Mouse (Mus musculus) midbrain, embryonic 11.5 days (tissue): Measurements from ENCODE around the gene Rfx4. TPM values are rescaled to one million over a fixed set of nuclear protein-coding genes. Genes with fewer than 3 reads are reported as not detected.

Source experiments
- ATAC-seq: fragments of 200-750 bp; cut with Nextera tagmentation; 2 replicates; pipeline ENCODE4 v1.8.0; 2017; ENCODE audit warnings: moderate TSS enrichment, moderate library complexity; ENCODE audit not compliant: low FRiP score
- DNase-seq: peaks from one replicate; pipeline ENCODE4 v3.0.0; 2015; ENCODE audit warnings: low spot score; ENCODE audit errors: missing footprints
- H3K27ac ChIP-seq: fragments of 300-500 bp; sonication (generic); 2 replicates; pipeline ENCODE4 v1.5.1; 2014; ENCODE audit warnings: low read depth, low read length
- H3K27me3 ChIP-seq: fragments of 300-500 bp; sonication (generic); 2 replicates; pipeline ENCODE4 v1.6.1; 2014; ENCODE audit warnings: mild to moderate bottlenecking, low read length, moderate library complexity, mixed read lengths; ENCODE audit not compliant: control insufficient read depth, insufficient read depth
- H3K36me3 ChIP-seq: fragments of 300-500 bp; sonication (generic); 2 replicates; pipeline ENCODE4 v1.6.1; 2014; ENCODE audit warnings: mild to moderate bottlenecking, low read length, moderate library complexity, mixed read lengths; ENCODE audit not compliant: control insufficient read depth, insufficient read depth
- H3K4me1 ChIP-seq: fragments of 300-500 bp; sonication (generic); 2 replicates; pipeline ENCODE4 v1.6.1; 2014; ENCODE audit warnings: low read length; ENCODE audit not compliant: control insufficient read depth, insufficient read depth
- H3K4me2 ChIP-seq: fragments of 300-500 bp; sonication (generic); 2 replicates; pipeline ENCODE4 v1.6.1; 2014; ENCODE audit warnings: mild to moderate bottlenecking, moderate library complexity
- H3K4me3 ChIP-seq: fragments of 300-500 bp; sonication (generic); 2 replicates; pipeline ENCODE4 v1.5.1; 2014; ENCODE audit warnings: low read depth, low read length
- H3K9ac ChIP-seq: fragments of 300-500 bp; sonication (generic); 2 replicates; pipeline ENCODE4 v1.6.1; 2014; ENCODE audit warnings: low read length
- H3K9me3 ChIP-seq: fragments of 300-500 bp; sonication (generic); 2 replicates; pipeline ENCODE4 v1.6.1; 2016; ENCODE audit warnings: low read length; ENCODE audit not compliant: control insufficient read depth
- WGBS: fragments of 180-500 bp; shearing (Covaris S2); extraction: QIAGEN DNeasy Blood & Tissue Kit; methylation state at CpG from one replicate; pipeline ENCODE4 v1.1.7; 2014; 5-methylcytosine and 5-hydroxymethylcytosine counted together
- polyA plus RNA-seq: library from polyadenylated mRNA; unstranded; fragments of >200 nt; fragmentation: Nextera tagmentation; extraction: Ambion mirVana; gene quantifications from 2 replicates; pipeline ENCODE4 v1.2.1, GENCODE M21; 2014

The Rfx4 gene
- polyA plus RNA-seq, 1 experiment from 2014 or later, result 68.0 TPM

DNA sequence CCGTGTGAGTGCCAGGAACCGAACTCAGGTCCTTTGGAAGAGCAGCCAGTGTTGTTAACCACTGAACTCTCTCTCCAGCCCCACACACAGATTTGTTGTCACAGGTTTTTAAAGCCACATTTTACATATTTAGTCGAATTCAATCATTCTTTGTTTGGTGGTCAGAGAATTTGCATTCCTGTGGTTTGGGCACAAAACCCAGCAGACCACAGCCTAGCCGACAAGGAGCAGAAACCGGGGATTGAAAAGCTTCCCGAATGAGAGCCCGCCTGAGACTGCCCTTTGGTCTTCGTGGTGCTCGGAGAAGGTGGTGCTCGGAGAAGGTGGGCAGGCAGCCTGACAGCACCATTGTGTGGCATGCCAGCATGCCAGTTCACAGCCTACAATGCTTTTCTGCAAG, 42.8 kb upstream of the Rfx4 start:
- Histone ChIP-seq H3K4me1 (peaks cover 47% of the 10 kb centered on the region), H3K9me3 (no peaks in the 10 kb centered on the region), H3K27me3 (peaks cover 5% of the 10 kb centered on the region; the same call in 1 of the 2 replicates), H3K4me3 (no peak overlapping the region), H3K4me2 (no peak overlapping the region), H3K27ac (no peak overlapping the region), H3K9ac (no peak overlapping the region), H3K36me3 (no peaks in the 10 kb centered on the region)
- ATAC-seq (no peak), DNase-seq (no peak)
- WGBS, result 68% methylated on average over 10 of the region's 10 CpGs

DNA sequence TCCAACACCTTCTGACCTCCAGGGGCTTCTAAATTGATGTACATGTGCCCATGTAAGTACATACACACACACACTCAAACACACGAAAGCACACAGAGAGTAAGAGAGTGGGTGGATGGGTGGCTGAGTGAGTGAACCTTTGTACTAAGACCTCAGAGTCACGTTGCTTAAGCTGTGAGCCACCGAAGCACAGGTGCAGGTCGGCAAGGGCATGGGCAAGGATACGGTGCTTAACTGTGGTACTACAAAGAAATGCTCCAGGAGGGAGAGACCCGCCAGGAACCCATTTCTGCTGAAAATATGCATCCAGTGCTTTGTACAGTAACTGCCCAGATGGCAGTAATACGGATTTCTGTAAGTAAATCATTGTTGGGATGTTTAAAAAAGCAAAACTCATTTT, 40.2 kb upstream of the Rfx4 start:
- DNase-seq, result peak; percentile 68
- H3K4me3 ChIP-seq, result no peak overlapping the region
- H3K27me3 ChIP-seq, result 0 out of 2 replicates have a peak, but pooled peaks cover 2% of the 10 kb centered on the region
- H3K4me2 ChIP-seq, result no peak overlapping the region
- 91% methylated on average over 7 of the region's 7 CpGs for WGBS
- H3K36me3 ChIP-seq, result no peaks in the 10 kb centered on the region
- no peak overlapping the region for H3K27ac ChIP-seq
- ATAC-seq, result no peak
- H3K4me1 ChIP-seq, result peaks cover 24% of the 10 kb centered on the region
- no peaks in the 10 kb centered on the region for H3K9me3 ChIP-seq
- H3K9ac ChIP-seq, result no peak overlapping the region

DNA sequence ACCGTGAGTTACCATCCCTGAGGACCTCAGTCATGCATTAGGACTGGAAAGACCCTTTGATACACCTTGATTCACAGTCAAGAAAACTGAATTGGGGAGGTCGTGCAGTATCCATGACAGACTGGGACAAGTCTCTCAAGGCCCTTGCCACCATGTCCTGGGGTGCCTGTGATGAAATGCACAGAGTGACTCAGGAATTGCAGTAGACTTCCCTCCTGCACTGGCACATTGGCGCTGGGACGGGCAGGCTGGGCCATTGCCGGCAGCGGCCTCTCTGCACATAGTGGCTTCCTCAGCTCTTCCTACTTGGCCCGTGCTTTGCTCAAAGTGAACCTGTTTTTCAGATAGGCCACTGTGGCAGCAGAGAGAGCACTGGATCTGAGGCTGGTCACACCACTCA, 39.3 kb upstream of the Rfx4 start:
- Histone ChIP-seq H3K27ac (no peak overlapping the region), H3K9me3 (no peaks in the 10 kb centered on the region), H3K4me2 (no peak overlapping the region), H3K27me3 (0 out of 2 replicates have a peak, but pooled peaks cover 2% of the 10 kb centered on the region), H3K36me3 (no peaks in the 10 kb centered on the region), H3K9ac (no peak overlapping the region), H3K4me1 (peaks cover 20% of the 10 kb centered on the region), H3K4me3 (no peak overlapping the region)
- WGBS, result 92% methylated on average over 7 of the region's 7 CpGs
- DNase-seq (peak; percentile 70), ATAC-seq (no peak)

DNA sequence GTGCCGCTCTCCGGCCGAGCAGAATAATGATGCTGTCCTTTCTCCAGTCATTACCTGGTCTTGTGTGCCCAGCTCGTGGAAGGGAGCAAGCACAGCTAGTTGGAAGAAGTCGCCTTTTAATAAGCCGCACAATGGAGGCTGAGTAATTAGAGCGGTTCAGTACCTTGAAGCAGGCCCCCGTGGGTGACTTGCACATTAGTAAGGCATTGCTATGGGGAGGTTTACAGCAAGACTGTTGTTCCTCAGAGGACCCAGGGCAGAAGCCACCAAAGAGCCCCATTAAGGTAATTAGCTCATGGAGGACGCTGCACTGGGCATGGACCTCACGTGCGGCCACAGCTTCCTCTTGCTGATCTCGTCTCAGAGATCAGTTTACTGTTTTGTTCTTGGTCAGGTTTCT, 33.2 kb upstream of the Rfx4 start:
- ATAC-seq, result no peak
- H3K4me3 ChIP-seq, result no peak overlapping the region
- no peaks in the 10 kb centered on the region for H3K27me3 ChIP-seq
- H3K27ac ChIP-seq, result no peak overlapping the region
- peak; percentile 80 for DNase-seq
- no peak overlapping the region; the same call in 1 of the 2 replicates for H3K9ac ChIP-seq
- 86% methylated on average over 12 of the region's 12 CpGs for WGBS
- peaks cover 11% of the 10 kb centered on the region for H3K4me1 ChIP-seq
- no peaks in the 10 kb centered on the region for H3K9me3 ChIP-seq
- H3K36me3 ChIP-seq, result no peaks in the 10 kb centered on the region
- no peak overlapping the region for H3K4me2 ChIP-seq

DNA sequence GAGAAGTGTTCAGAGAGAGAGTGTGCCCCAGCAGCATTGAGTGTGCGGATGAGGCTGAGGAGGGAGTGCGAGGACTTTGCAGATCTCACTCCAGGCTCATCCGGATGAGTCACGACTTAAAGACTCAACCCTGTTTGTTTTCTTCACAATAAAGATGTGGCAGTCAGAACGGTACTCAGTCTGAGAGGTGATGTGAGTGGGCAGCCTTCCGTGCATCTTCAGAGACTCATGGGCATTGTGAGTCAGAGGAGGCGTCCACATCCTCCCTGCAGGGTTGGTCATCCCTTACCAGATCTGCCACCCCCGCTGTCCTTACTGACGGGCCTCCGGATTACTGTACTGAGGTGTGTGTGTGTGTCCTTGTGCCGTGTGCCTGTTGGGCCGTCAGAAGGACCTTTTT, 28.9 kb upstream of the Rfx4 start:
- no peak overlapping the region for H3K27ac ChIP-seq
- peak; percentile 33 for DNase-seq
- H3K36me3 ChIP-seq, result no peaks in the 10 kb centered on the region

DNA sequence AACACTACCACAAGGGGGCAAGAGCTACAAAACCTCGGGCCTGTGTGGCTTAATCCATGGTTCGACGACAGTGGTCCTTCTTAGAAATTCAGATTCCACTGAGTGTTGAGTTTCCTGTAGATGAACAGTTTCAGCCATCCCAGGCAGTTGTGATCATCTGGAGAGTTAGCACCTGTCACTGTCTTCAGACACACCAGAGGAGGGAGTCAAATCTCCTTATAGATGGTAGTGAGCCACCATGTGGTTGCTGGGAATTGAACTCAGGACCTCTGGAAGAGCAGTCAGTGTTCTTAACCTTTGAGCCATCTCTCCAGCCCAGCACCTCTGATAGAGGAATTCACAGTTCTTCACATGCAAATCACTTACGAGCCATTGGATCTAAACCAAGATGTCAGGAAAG, 28.1 kb upstream of the Rfx4 start:
- ATAC-seq, result no peak
- Histone ChIP-seq H3K4me3 (no peak overlapping the region), H3K4me1 (no peaks in the 10 kb centered on the region), H3K4me2 (no peak overlapping the region), H3K36me3 (no peaks in the 10 kb centered on the region), H3K9me3 (peaks cover 3% of the 10 kb centered on the region; the same call in 1 of the 2 replicates), H3K27me3 (no peaks in the 10 kb centered on the region), H3K27ac (no peak overlapping the region), H3K9ac (no peak overlapping the region)
- peak; percentile 54 for DNase-seq
- WGBS, result 79% methylated on average over 4 of the region's 4 CpGs

More for the DNA sequence above, 28.9 kb upstream of the Rfx4 start:
- H3K9me3 ChIP-seq, result peaks cover 3% of the 10 kb centered on the region; the same call in 1 of the 2 replicates
- no peak overlapping the region for H3K4me2 ChIP-seq
- ATAC-seq, result no peak
- no peak overlapping the region for H3K4me3 ChIP-seq
- WGBS, result 90% methylated on average over 12 of the region's 12 CpGs
- H3K9ac ChIP-seq, result no peak overlapping the region
- H3K27me3 ChIP-seq, result no peaks in the 10 kb centered on the region
- H3K4me1 ChIP-seq, result peaks cover 7% of the 10 kb centered on the region

DNA sequence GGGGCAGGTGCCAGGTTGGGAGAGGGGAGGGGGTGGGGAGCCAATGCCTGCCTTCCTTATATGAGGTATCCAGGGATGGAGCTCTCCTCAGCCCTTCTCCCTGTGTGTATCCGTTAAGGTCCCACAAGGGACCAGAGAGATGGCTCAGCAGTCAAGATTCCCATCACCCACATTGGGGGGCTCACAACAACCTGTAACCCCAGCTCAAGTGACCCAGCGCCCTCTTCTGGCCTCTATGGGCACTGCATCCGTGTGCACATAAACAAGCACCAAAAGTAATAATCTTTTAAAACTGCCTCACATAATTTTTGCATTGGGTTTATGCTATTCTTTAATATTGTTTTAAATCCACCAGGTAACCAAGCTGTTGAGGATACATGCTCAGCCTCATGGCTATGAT, 25.8 kb upstream of the Rfx4 start:
- WGBS, result 89% methylated on average over 3 of the region's 3 CpGs
- Histone ChIP-seq H3K9ac (no peak overlapping the region), H3K4me1 (no peaks in the 10 kb centered on the region), H3K9me3 (peaks cover 3% of the 10 kb centered on the region; the same call in 1 of the 2 replicates), H3K4me3 (no peak overlapping the region), H3K27ac (no peak overlapping the region), H3K4me2 (no peak overlapping the region), H3K36me3 (no peaks in the 10 kb centered on the region), H3K27me3 (no peaks in the 10 kb centered on the region)
- no peak for DNase-seq
- ATAC-seq, result no peak

DNA sequence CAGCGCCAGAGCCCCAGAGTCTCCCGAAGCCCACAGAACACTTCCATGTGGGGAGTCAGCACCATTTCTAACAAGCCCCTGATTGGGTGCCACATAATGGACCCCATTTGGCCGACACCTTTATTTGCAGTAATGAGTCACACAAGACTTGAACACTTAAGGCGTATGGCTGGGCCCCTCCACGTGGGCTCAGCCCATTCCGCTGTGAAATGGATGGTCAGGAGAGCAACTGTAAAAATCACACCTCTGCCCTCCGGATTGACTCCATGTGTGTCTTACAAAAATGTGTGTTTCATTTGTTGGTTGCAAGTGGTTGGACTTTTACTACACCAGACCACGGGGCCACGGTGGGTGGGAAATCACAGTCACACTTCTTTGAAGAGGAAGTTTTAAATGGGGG, 24.9 kb upstream of the Rfx4 start:
- WGBS, result 92% methylated on average over 9 of the region's 9 CpGs
- no peak overlapping the region for H3K4me3 ChIP-seq
- no peak for DNase-seq
- no peak overlapping the region for H3K9ac ChIP-seq
- H3K4me1 ChIP-seq, result no peaks in the 10 kb centered on the region
- no peak overlapping the region for H3K4me2 ChIP-seq
- peaks cover 3% of the 10 kb centered on the region; the same call in 1 of the 2 replicates for H3K9me3 ChIP-seq
- no peaks in the 10 kb centered on the region for H3K27me3 ChIP-seq
- H3K36me3 ChIP-seq, result no peaks in the 10 kb centered on the region
- H3K27ac ChIP-seq, result no peak overlapping the region
- ATAC-seq, result no peak

DNA sequence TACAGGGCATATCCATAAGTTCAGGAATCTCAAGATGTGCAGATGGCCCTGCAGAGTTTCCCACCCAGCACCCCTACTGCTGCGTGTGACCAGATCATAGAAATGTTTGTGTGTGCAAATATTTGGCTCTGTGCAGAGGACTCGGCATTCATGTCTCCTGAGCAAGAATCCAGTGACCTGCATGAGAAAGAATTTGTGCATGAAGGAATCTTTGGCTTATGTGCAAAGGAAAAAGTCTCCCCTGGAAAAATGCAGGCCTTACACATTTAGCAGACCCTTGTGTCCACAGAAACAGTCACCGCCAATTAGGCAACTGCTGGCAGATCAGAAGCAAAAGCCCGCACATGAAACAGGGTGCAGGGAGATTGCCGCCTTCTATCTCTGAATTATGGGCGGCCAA, 22.4 kb upstream of the Rfx4 start:
- peaks cover 3% of the 10 kb centered on the region; the same call in 1 of the 2 replicates for H3K9me3 ChIP-seq
- no peaks in the 10 kb centered on the region for H3K4me1 ChIP-seq
- 75% methylated on average over 6 of the region's 6 CpGs for WGBS
- H3K4me2 ChIP-seq, result no peak overlapping the region
- no peak overlapping the region for H3K27ac ChIP-seq
- ATAC-seq (no peak), DNase-seq (no peak)
- H3K36me3 ChIP-seq, result no peaks in the 10 kb centered on the region
- H3K27me3 ChIP-seq, result no peaks in the 10 kb centered on the region
- H3K9ac ChIP-seq, result no peak overlapping the region
- no peak overlapping the region for H3K4me3 ChIP-seq
